Mouse (Mus musculus): ENCODE results near the gene Stat5a. TPM values are rescaled to one million over a fixed set of nuclear protein-coding genes. Genes with fewer than 3 reads are reported as not detected.

Gene Stat5a
- polyA plus RNA-seq, 1 experiment = 6.9 TPM

GRCm38 (mm10) chr11:100860198-100861048 lies 1.3 kb downstream of the Stat5a start:
- Histone ChIP-seq H3K27ac (ENCODE audit: insufficient read depth, low read depth, low read length) (peak overlapping the region; percentile 55), H3K27me3 (ENCODE audit: control insufficient read depth, insufficient read depth, low read length) (no peaks in the 10 kb centered on the region), H3K4me3 (ENCODE audit: low read depth, low read length) (peak overlapping the region; percentile 92), H3K4me1 (ENCODE audit: control insufficient read depth, insufficient read depth, insufficient read length, low read length) (peaks cover 9% of the 10 kb centered on the region), H3K36me3 (ENCODE audit: control insufficient read depth, insufficient read depth, low read length) (peaks cover 3% of the 10 kb centered on the region; the same call in 1 of the 2 replicates)
- WGBS = 1% methylated on average over 55 of the region's 55 CpGs
- TF ChIP-seq POLR2A (IDR thresholded peaks at IDR 0.05; ENCODE audit: low read depth, low read length) = peak; percentile 44
- TF ChIP-seq CTCF (IDR thresholded peaks at IDR 0.05; ENCODE audit: extremely low read depth, insufficient read length, insufficient replicate concordance, low read depth, low read length) = no peak

GRCm38 (mm10) chr11:100861335-100861734 lies 2.2 kb downstream of the Stat5a start:
- TF ChIP-seq CTCF (IDR thresholded peaks at IDR 0.05; ENCODE audit: extremely low read depth, insufficient read length, insufficient replicate concordance, low read depth, low read length) (no peak), POLR2A (IDR thresholded peaks at IDR 0.05; ENCODE audit: low read depth, low read length) (no peak)
- 75% methylated on average over 7 of the region's 7 CpGs for WGBS
- Histone ChIP-seq H3K4me3 (ENCODE audit: low read depth, low read length) (peak overlapping the region; percentile 92), H3K27ac (ENCODE audit: insufficient read depth, low read depth, low read length) (no peak overlapping the region), H3K27me3 (ENCODE audit: control insufficient read depth, insufficient read depth, low read length) (no peaks in the 10 kb centered on the region), H3K4me1 (ENCODE audit: control insufficient read depth, insufficient read depth, insufficient read length, low read length) (peaks cover 9% of the 10 kb centered on the region), H3K36me3 (ENCODE audit: control insufficient read depth, insufficient read depth, low read length) (peaks cover 3% of the 10 kb centered on the region; the same call in 1 of the 2 replicates)

- H3K27me3 ChIP-seq (ENCODE audit: control insufficient read depth, insufficient read depth, low read length) = no peaks in the 10 kb centered on the region
- H3K4me3 ChIP-seq (ENCODE audit: low read depth, low read length) = no peak overlapping the region
- TF ChIP-seq POLR2A (IDR thresholded peaks at IDR 0.05; ENCODE audit: low read depth, low read length) = no peak
- no peak for TF ChIP-seq CTCF (IDR thresholded peaks at IDR 0.05; ENCODE audit: extremely low read depth, insufficient read length, insufficient replicate concordance, low read depth, low read length)
- peaks cover 3% of the 10 kb centered on the region; the same call in 1 of the 2 replicates for H3K36me3 ChIP-seq (ENCODE audit: control insufficient read depth, insufficient read depth, low read length)
- peaks cover 9% of the 10 kb centered on the region for H3K4me1 ChIP-seq (ENCODE audit: control insufficient read depth, insufficient read depth, insufficient read length, low read length)
- no peak overlapping the region for H3K27ac ChIP-seq (ENCODE audit: insufficient read depth, low read depth, low read length)
- 87% methylated on average over 3 of the region's 3 CpGs for WGBS
These were observed 2.7 kb downstream of the Stat5a start for GRCm38 (mm10) chr11:100861836-100862235.

- H3K27ac ChIP-seq (ENCODE audit: insufficient read depth, low read depth, low read length) = no peak overlapping the region
- WGBS = 93% methylated on average over 10 of the region's 10 CpGs
- peaks cover 9% of the 10 kb centered on the region for H3K4me1 ChIP-seq (ENCODE audit: control insufficient read depth, insufficient read depth, insufficient read length, low read length)
- H3K36me3 ChIP-seq (ENCODE audit: control insufficient read depth, insufficient read depth, low read length) = peaks cover 6% of the 10 kb centered on the region; the same call in 1 of the 2 replicates
- no peak for TF ChIP-seq POLR2A (IDR thresholded peaks at IDR 0.05; ENCODE audit: low read depth, low read length)
- TF ChIP-seq CTCF (IDR thresholded peaks at IDR 0.05; ENCODE audit: extremely low read depth, insufficient read length, insufficient replicate concordance, low read depth, low read length) = no peak
- no peaks in the 10 kb centered on the region for H3K27me3 ChIP-seq (ENCODE audit: control insufficient read depth, insufficient read depth, low read length)
- H3K4me3 ChIP-seq (ENCODE audit: low read depth, low read length) = no peak overlapping the region
These were observed 4.0 kb downstream of the Stat5a start for GRCm38 (mm10) chr11:100863141-100863540.

GRCm38 (mm10) chr11:100865618-100866017 lies 6.5 kb downstream of the Stat5a start:
- Histone ChIP-seq H3K27ac (ENCODE audit: insufficient read depth, low read depth, low read length) (no peak overlapping the region), H3K4me1 (ENCODE audit: control insufficient read depth, insufficient read depth, insufficient read length, low read length) (peaks cover 2% of the 10 kb centered on the region; the same call in 1 of the 2 replicates), H3K27me3 (ENCODE audit: control insufficient read depth, insufficient read depth, low read length) (no peaks in the 10 kb centered on the region), H3K36me3 (ENCODE audit: control insufficient read depth, insufficient read depth, low read length) (peaks cover 6% of the 10 kb centered on the region; the same call in 1 of the 2 replicates), H3K4me3 (ENCODE audit: low read depth, low read length) (no peak overlapping the region)
- no peak for TF ChIP-seq POLR2A (IDR thresholded peaks at IDR 0.05; ENCODE audit: low read depth, low read length)
- no peak for TF ChIP-seq CTCF (IDR thresholded peaks at IDR 0.05; ENCODE audit: extremely low read depth, insufficient read length, insufficient replicate concordance, low read depth, low read length)
- 74% methylated on average over 7 of the region's 7 CpGs for WGBS

GRCm38 (mm10) chr11:100870256-100870967 lies 11.3 kb downstream of the Stat5a start:
- Histone ChIP-seq H3K36me3 (ENCODE audit: control insufficient read depth, insufficient read depth, low read length) (peaks cover 7% of the 10 kb centered on the region; the same call in 1 of the 2 replicates), H3K27me3 (ENCODE audit: control insufficient read depth, insufficient read depth, low read length) (no peaks in the 10 kb centered on the region), H3K27ac (ENCODE audit: insufficient read depth, low read depth, low read length) (no peak overlapping the region), H3K4me3 (ENCODE audit: low read depth, low read length) (no peak overlapping the region), H3K4me1 (ENCODE audit: control insufficient read depth, insufficient read depth, insufficient read length, low read length) (no peaks in the 10 kb centered on the region)
- WGBS = 36% methylated on average over 10 of the region's 10 CpGs
- TF ChIP-seq POLR2A (IDR thresholded peaks at IDR 0.05; ENCODE audit: low read depth, low read length) (no peak), CTCF (IDR thresholded peaks at IDR 0.05; ENCODE audit: extremely low read depth, insufficient read length, insufficient replicate concordance, low read depth, low read length) (no peak)

GRCm38 (mm10) chr11:100870968-100871350 lies 11.8 kb downstream of the Stat5a start:
- no peaks in the 10 kb centered on the region for H3K4me1 ChIP-seq (ENCODE audit: control insufficient read depth, insufficient read depth, insufficient read length, low read length)
- TF ChIP-seq POLR2A (IDR thresholded peaks at IDR 0.05; ENCODE audit: low read depth, low read length) = no peak
- no peak for TF ChIP-seq CTCF (IDR thresholded peaks at IDR 0.05; ENCODE audit: extremely low read depth, insufficient read length, insufficient replicate concordance, low read depth, low read length)
- H3K27ac ChIP-seq (ENCODE audit: insufficient read depth, low read depth, low read length) = no peak overlapping the region
- peaks cover 9% of the 10 kb centered on the region; the same call in 1 of the 2 replicates for H3K36me3 ChIP-seq (ENCODE audit: control insufficient read depth, insufficient read depth, low read length)
- no peak overlapping the region for H3K4me3 ChIP-seq (ENCODE audit: low read depth, low read length)
- no peaks in the 10 kb centered on the region for H3K27me3 ChIP-seq (ENCODE audit: control insufficient read depth, insufficient read depth, low read length)
- WGBS = 80% methylated on average over 8 of the region's 8 CpGs
